Mouse (Mus musculus) embryo, embryonic 11.5 days (tissue): Measurements from ENCODE around the gene Zbtb48.

ENCODE experiments used
- DNase-seq: peaks from one replicate; pipeline ENCODE4 v3.0.0-alpha.2; 2012; ENCODE audit warnings: low read depth, low spot score

Zbtb48 gene

GRCm38 (mm10) chr4:152002063-152002462 is 25.4 kb downstream of the Zbtb48 start:
- no peak for DNase-seq

DNA sequence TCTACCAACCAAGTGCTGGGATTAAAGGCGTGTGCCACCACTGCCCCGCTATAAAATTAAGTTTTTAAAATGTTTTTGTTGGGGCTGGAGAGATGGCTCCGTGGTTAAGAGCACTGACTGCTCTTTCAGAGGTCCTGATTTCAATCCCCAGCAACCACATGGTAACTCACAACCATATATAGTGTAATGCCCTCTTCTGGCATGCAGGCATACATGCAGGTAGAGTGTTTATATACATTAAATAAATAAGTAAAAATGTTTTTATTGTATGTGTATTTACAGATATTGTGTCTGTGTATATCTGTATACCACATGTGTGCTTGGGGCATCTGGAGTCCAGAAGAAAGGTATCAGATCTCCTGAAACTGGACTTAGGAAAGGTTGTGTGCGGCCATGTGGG is 26.1 kb downstream of the Zbtb48 start:
- DNase-seq = no peak

- DNase-seq = no peak
Measured at GRCm38 (mm10) chr4:152000906-152001305, 26.6 kb downstream of the Zbtb48 start.

DNA sequence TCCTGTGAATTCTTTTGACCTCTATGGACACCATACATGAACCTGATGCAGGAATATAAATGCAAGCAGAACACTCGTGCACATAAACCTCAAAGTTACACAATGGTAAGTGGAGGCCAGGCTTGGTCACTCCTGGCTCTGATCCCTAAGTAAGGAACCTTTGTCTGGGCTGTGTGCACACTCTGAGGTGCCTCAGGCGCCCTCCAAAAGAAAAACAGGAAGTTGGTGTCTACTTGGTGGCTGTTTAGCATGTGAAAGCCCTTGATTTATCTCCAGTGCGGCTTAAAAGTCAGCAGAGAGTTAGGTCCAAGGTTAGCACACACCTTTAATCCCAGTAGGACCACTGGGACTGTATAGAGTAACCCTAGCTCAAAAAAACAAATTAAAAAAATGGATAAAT is 28.0 kb downstream of the Zbtb48 start:
- DNase-seq = no peak

GRCm38 (mm10) chr4:151997701-151998100 is 29.8 kb downstream of the Zbtb48 start:
- no peak for DNase-seq

DNA sequence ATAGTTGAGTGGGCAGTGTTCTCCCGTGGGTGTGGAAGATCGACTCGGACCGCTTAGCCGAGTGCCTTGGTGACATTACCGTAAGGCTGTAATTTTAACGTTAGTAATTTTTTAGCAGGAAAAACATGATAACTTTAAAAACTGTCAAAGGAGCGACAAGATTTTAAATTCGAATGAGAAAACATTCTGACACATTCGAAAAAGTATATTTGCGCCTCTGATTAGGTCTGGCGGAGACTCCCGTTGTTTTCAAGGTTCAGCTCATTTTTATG is 30.6 kb downstream of the Zbtb48 start:
- no peak for DNase-seq

GRCm38 (mm10) chr4:151996173-151996950 is 31.1 kb downstream of the Zbtb48 start, which contains the start of gene Phf13:
TSS of gene Phf13 (minus strand) at chr4:151996258.
- DNase-seq = peak; percentile 98

DNA sequence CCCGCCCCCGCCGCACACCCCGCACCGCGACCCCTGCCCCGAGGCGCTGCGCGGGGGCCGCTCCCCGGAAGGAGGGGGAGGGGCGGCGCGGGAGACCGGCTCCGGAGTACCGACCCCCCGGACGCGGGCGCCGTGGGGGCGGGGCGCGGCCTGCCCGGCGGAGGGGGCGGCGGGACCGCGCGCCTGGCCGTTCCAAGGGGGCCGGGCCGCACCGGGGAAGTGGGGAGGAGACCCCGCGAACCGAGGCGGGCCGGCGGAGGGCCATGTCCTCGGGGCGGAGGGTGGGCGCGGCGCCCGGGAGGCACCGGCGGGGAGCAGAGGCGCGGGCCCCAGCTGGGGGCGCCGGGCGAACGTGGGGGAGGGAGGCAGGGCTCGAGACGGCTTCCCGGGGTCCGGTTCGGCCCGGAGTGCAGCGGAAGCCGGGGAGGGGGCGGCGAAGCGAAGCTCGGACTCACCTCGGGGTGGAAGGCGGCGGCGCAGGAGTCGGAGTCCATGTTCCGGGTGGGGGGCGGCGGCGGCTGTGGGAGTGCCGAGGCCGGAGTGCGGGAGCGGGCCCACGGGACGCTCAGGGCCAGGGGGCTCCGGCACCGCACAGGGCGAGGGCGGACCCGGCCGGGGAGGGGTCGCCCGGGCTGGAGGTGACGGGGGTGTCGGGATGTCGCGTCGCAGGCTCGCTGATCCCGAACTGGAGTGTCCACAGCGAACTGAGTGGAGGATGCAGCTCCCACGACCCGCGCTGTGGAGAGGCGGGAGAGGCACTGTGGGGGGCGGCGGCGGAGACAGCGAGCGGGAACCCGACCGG is 31.9 kb downstream of the Zbtb48 start:
- no peak for DNase-seq

DNA sequence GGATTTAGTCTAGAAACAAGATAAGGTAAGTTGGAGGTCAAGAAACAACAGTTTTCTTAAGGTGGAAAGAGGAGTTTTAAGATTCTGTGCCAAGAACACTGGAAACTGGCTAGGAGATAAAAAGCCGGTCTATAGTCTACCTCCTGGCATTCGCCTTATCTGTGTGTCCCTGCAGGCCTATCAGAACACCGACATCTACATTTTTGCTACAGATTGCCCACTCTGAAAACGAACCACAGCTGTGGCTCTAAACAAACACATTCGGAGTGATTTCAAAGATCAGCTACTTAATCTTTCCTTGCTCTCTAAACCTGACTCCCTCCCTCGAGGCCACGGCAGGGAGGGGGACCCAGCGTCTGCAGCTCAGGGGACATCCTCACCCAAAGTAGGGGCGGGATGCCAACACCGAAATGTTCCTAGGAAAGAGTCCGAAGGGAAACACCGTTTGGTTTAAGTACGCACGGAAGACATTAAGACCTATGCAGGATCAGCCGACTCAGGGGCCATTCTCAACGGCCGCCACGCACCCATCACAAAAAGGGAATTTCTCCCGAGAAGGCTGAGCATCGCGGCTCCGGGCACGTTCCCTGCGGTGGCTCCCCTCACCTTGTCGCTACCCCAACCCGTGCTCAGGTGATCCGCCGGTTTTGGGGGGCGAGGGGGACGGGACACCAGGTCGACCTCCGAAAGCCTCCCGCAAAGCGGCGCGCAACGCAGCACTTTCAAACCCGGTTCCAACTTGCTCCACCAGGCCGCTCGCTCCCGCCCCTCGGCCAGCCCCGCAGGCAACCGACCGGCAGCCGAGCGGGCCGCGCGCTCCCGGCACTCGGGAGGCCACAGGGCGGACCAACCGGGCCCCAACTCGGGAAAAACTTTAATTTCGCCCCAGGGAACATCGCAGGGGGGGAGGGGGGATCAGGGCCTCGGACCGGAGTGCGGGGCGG is 33.0 kb downstream of the Zbtb48 start:
- DNase-seq = no peak

DNA sequence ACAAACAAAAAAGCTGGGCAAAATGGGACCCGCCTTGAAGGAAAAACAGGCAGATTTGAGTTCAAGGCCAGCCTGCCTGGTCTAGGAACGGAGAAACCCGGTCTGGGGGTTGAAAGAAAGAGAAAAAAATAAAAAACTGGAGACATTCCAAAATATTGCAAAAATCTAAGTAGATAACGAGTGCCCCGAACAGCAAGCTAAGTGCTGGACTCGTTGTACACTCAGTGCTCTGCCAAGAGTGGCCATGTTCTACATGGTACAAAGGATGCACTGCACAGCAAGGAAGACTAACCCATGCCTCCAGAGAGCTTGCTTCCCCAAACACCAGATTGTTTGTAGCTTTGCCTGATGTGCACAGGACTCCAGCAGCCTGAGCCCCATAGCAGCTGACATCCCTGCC is 34.4 kb downstream of the Zbtb48 start:
- no peak for DNase-seq

GRCm38 (mm10) chr4:151992091-151992490 is 35.4 kb downstream of the Zbtb48 start:
- no peak for DNase-seq

- no peak for DNase-seq
Measured at GRCm38 (mm10) chr4:151989110-151989488, 38.4 kb downstream of the Zbtb48 start.

GRCm38 (mm10) chr4:151988342-151989109 is 38.9 kb downstream of the Zbtb48 start, which contains the start of gene Thap3:
TSS of gene Thap3 (minus strand) at chr4:151988997.
- DNase-seq = no peak

DNA sequence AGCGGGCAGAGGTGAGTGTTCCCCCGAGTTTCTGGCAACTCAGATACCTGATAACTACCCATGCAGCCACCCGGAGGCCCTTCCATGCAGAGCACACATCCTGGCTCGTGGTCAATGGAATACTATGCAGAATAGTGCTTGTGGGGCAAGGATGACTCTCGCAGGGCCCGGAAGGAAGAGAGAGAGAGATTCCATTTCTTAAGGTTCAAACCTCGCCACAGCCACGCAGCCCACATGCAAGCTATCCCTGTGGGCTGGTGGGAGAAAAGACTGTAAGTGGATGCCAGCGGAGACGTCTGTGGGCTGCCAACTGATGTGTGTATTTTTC is 39.5 kb downstream of the Zbtb48 start:
- DNase-seq = no peak

GRCm38 (mm10) chr4:151986650-151987049 is 40.8 kb downstream of the Zbtb48 start:
- DNase-seq = no peak

- DNase-seq = no peak
Measured at GRCm38 (mm10) chr4:151985886-151986285, 41.6 kb downstream of the Zbtb48 start.

GRCm38 (mm10) chr4:151983560-151983959 is 43.9 kb downstream of the Zbtb48 start:
- DNase-seq = no peak

DNA sequence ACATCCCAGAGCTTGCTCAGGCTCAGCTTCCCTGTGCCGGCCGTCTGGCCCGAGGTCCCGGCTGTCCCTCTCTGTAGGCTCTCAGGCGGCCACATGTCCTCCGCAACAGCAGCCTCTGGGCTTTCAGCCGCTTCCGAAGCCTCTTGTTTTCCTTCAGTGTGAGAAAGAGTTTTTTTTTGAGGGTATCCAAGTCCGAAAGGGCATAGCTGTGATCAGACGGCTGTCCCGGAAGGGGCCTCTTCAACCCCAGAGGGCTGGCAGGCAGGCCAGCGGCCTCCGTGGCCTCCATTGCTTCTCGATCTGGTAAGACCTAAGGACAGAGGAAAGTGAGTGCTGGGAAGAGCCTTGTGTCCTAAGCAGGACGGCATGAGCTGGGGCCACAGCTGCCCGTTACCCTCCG is 44.4 kb downstream of the Zbtb48 start:
- no peak for DNase-seq

GRCm38 (mm10) chr4:151981363-151981762 is 46.1 kb downstream of the Zbtb48 start:
- peak; percentile 67 for DNase-seq

- no peak for DNase-seq
Measured at GRCm38 (mm10) chr4:151980699-151981098, 46.8 kb downstream of the Zbtb48 start.

DNA sequence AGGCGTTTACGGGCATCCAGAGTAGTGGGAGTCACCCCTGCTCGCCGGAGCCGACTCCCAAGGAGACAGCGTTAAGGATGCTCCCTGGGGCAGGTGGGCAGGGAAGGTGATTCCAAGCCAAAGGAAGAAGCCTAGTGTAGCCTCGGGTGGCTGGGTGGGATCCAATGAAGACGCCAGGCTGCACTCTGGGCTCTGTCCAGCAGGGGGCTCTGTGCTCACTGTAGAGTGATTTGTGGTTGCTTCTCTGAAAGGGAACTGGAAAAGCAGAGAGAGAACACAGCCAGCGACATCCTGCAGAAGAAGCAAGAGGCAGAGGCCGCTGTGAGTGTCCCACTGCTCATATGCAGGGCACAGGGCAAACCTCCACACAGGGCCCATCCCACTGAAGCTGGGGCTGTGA is 49.7 kb downstream of the Zbtb48 start:
- DNase-seq = peak; percentile 75
